Mouse (Mus musculus): ENCODE data around the gene Ubn1. TPM values are rescaled to one million over a fixed set of nuclear protein-coding genes. Genes with fewer than 3 reads are reported as not detected.

The Ubn1 gene
- polyA plus RNA-seq, 2 experiments = 25.7 to 37.9 TPM

DNA sequence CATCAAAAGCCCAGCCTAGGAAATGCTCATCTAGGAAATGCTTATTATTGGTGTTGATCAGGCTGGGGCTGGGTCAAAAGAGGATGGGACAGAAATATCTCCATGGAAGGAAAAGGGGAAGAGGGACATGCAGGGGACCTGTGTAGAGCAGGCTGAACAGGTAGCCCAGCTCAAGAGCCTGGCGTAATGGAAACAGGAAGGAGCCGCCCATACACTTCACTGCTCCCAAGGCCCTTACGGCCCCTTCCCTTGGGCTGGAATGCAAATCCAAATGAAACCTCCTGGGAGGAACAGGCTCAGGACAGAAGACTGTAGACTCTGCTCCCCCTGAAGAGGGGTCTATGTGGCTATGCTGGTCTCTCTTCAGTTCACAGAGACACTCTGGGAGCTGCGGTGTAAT lies 35.3 kb upstream of the Ubn1 start:
- Histone ChIP-seq H3K4me1 (ENCODE audit: control insufficient read depth, insufficient read depth, low read length) (peaks cover 6% of the 10 kb centered on the region; the same call in 1 of the 2 replicates), H3K27me3 (ENCODE audit: control insufficient read depth, insufficient read depth, low read length) (no peaks in the 10 kb centered on the region), H3K27ac (replicated peaks; ENCODE audit: low read depth, low read length) (no peak overlapping the region), H3K4me2 (replicated peaks; ENCODE audit: low read depth, low read length, severe bottlenecking) (no peak overlapping the region), H3K9ac (ENCODE audit: low read depth, low read length, severe bottlenecking) (no peak overlapping the region), H3K9me3 (ENCODE audit: control insufficient read depth, low read length) (no peaks in the 10 kb centered on the region), H3K4me3 (replicated peaks; ENCODE audit: low read length) (no peak overlapping the region), H3K36me3 (ENCODE audit: control insufficient read depth, insufficient read depth, low read length) (peaks cover 58% of the 10 kb centered on the region)
- WGBS = 93% methylated on average over 3 of the region's 4 CpGs
- no peak for TF ChIP-seq POLR2A (IDR thresholded peaks at IDR 0.05; ENCODE audit: borderline replicate concordance, extremely low read depth, insufficient read depth, insufficient read length)
- ATAC-seq (ENCODE audit: low FRiP score, low read depth) (no peak), DNase-seq (ENCODE audit: low spot score) (no peak)

GRCm38 (mm10) chr16:5024021-5024420 lies 25.8 kb upstream of the Ubn1 start:
- Histone ChIP-seq H3K27ac (replicated peaks; ENCODE audit: low read depth, low read length) (no peak overlapping the region), H3K4me2 (replicated peaks; ENCODE audit: low read depth, low read length, severe bottlenecking) (no peak overlapping the region), H3K4me1 (ENCODE audit: control insufficient read depth, insufficient read depth, low read length) (no peaks in the 10 kb centered on the region), H3K9ac (ENCODE audit: low read depth, low read length, severe bottlenecking) (no peak overlapping the region), H3K9me3 (ENCODE audit: control insufficient read depth, low read length) (no peaks in the 10 kb centered on the region), H3K4me3 (replicated peaks; ENCODE audit: low read length) (no peak overlapping the region), H3K27me3 (ENCODE audit: control insufficient read depth, insufficient read depth, low read length) (no peaks in the 10 kb centered on the region), H3K36me3 (ENCODE audit: control insufficient read depth, insufficient read depth, low read length) (peaks cover 96% of the 10 kb centered on the region)
- DNase-seq (ENCODE audit: low spot score) (no peak), ATAC-seq (ENCODE audit: low FRiP score, low read depth) (no peak)
- WGBS = 96% methylated on average over 3 of the region's 3 CpGs
- TF ChIP-seq POLR2A (IDR thresholded peaks at IDR 0.05; ENCODE audit: borderline replicate concordance, extremely low read depth, insufficient read depth, insufficient read length) = no peak

DNA sequence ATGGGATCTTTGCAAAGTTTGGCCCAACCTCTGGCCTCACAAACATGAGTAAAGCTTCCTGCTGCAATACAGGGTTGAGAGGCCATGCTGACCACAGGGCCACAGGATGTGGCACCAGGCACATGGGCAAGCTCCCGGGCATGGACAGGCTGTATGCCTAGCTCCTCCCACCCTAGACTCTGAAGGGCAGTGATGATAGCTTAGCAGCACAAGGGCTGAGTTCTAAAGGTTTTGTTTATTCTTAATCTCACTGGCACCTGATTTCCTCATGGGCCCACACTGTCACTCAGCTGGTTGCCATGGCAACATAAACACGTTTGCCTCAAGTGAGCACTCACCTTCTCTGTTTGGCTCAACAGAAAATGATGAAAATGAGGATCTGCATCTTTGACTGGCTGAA lies 20.0 kb upstream of the Ubn1 start:
- Histone ChIP-seq H3K9ac (ENCODE audit: low read depth, low read length, severe bottlenecking) (no peak overlapping the region), H3K9me3 (ENCODE audit: control insufficient read depth, low read length) (no peaks in the 10 kb centered on the region), H3K27me3 (ENCODE audit: control insufficient read depth, insufficient read depth, low read length) (no peaks in the 10 kb centered on the region), H3K4me3 (replicated peaks; ENCODE audit: low read length) (no peak overlapping the region), H3K4me1 (ENCODE audit: control insufficient read depth, insufficient read depth, low read length) (no peaks in the 10 kb centered on the region), H3K36me3 (ENCODE audit: control insufficient read depth, insufficient read depth, low read length) (peaks cover 96% of the 10 kb centered on the region), H3K27ac (replicated peaks; ENCODE audit: low read depth, low read length) (no peak overlapping the region), H3K4me2 (replicated peaks; ENCODE audit: low read depth, low read length, severe bottlenecking) (no peak overlapping the region)
- 75% methylated on average over 2 of the region's 2 CpGs for WGBS
- ATAC-seq (ENCODE audit: low FRiP score, low read depth) (no peak), DNase-seq (ENCODE audit: low spot score) (no peak)
- no peak for TF ChIP-seq POLR2A (IDR thresholded peaks at IDR 0.05; ENCODE audit: borderline replicate concordance, extremely low read depth, insufficient read depth, insufficient read length)

GRCm38 (mm10) chr16:5035591-5035990 lies 14.3 kb upstream of the Ubn1 start:
- Histone ChIP-seq H3K4me2 (replicated peaks; ENCODE audit: low read depth, low read length, severe bottlenecking) (no peak overlapping the region), H3K4me1 (ENCODE audit: control insufficient read depth, insufficient read depth, low read length) (no peaks in the 10 kb centered on the region), H3K4me3 (replicated peaks; ENCODE audit: low read length) (no peak overlapping the region), H3K27ac (replicated peaks; ENCODE audit: low read depth, low read length) (no peak overlapping the region), H3K36me3 (ENCODE audit: control insufficient read depth, insufficient read depth, low read length) (peaks cover 98% of the 10 kb centered on the region), H3K27me3 (ENCODE audit: control insufficient read depth, insufficient read depth, low read length) (no peaks in the 10 kb centered on the region), H3K9ac (ENCODE audit: low read depth, low read length, severe bottlenecking) (no peak overlapping the region), H3K9me3 (ENCODE audit: control insufficient read depth, low read length) (no peaks in the 10 kb centered on the region)
- no peak for DNase-seq (ENCODE audit: low spot score)
- ATAC-seq (ENCODE audit: low FRiP score, low read depth) = no peak
- no peak for TF ChIP-seq POLR2A (IDR thresholded peaks at IDR 0.05; ENCODE audit: borderline replicate concordance, extremely low read depth, insufficient read depth, insufficient read length)
- 99% methylated on average over 3 of the region's 3 CpGs for WGBS

DNA sequence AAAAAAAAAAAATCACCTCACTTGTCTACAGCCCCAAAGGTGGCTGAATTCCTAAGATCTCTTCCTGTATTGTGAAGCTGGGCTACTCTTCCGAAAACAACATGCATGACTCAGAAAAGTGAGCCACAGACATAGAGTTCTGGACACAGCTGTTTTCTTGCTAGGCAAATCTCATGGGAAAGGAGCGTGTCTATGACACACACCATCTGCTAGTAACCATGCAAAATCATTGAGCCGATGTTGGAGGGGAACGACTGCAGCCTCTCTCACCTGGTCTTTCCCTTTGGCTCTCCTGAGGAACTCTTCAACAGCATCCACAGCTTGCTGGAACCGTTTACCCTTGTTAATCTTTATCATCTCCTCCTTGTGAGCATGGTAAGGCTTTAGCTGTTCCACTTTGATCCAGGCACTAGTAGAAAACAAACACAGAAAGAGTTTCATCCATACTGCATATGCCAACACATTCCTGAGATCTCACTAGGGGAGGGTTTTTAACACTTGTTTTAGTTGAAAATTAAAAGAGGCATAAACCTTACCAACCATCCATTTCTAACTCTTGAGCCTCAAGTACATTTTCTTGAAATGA lies 13.1 kb upstream of the Ubn1 start:
- no peak overlapping the region for H3K4me2 ChIP-seq (replicated peaks; ENCODE audit: low read depth, low read length, severe bottlenecking)
- no peak overlapping the region for H3K9ac ChIP-seq (ENCODE audit: low read depth, low read length, severe bottlenecking)
- H3K4me1 ChIP-seq (ENCODE audit: control insufficient read depth, insufficient read depth, low read length) = no peaks in the 10 kb centered on the region
- H3K36me3 ChIP-seq (ENCODE audit: control insufficient read depth, insufficient read depth, low read length) = peaks cover 98% of the 10 kb centered on the region
- no peak overlapping the region for H3K27ac ChIP-seq (replicated peaks; ENCODE audit: low read depth, low read length)
- 86% methylated on average over 5 of the region's 5 CpGs for WGBS
- ATAC-seq (ENCODE audit: low FRiP score, low read depth) = no peak
- no peaks in the 10 kb centered on the region for H3K27me3 ChIP-seq (ENCODE audit: control insufficient read depth, insufficient read depth, low read length)
- H3K9me3 ChIP-seq (ENCODE audit: control insufficient read depth, low read length) = no peaks in the 10 kb centered on the region
- DNase-seq (ENCODE audit: low spot score) = no peak
- TF ChIP-seq POLR2A (IDR thresholded peaks at IDR 0.05; ENCODE audit: borderline replicate concordance, extremely low read depth, insufficient read depth, insufficient read length) = no peak
- H3K4me3 ChIP-seq (replicated peaks; ENCODE audit: low read length) = no peak overlapping the region

DNA sequence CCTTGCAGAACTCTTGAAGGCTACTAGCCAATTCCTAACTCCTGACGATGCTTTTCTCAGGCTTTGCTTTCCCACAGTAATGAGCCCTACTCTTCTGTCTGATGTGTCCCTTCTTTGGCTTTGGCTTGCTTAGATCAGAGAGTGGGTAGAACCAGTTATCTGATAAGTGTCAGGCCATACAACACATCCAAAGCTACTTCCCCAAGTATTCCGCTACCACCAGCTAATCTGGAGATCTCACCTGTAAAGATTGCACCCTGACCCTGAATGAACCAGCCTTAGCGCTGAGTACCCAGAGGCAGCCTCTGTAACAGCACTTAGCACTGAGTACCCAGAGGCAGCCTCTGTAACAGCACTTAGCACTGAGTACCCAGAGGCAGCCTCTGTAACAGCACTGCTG lies 4.5 kb upstream of the Ubn1 start:
- 93% methylated on average over 3 of the region's 3 CpGs for WGBS
- DNase-seq (ENCODE audit: low spot score) (no peak), ATAC-seq (ENCODE audit: low FRiP score, low read depth) (no peak)
- H3K36me3 ChIP-seq (ENCODE audit: control insufficient read depth, insufficient read depth, low read length) = peaks cover 71% of the 10 kb centered on the region
- peaks cover 10% of the 10 kb centered on the region for H3K4me1 ChIP-seq (ENCODE audit: control insufficient read depth, insufficient read depth, low read length)
- H3K27me3 ChIP-seq (ENCODE audit: control insufficient read depth, insufficient read depth, low read length) = no peaks in the 10 kb centered on the region
- no peak for TF ChIP-seq POLR2A (IDR thresholded peaks at IDR 0.05; ENCODE audit: borderline replicate concordance, extremely low read depth, insufficient read depth, insufficient read length)
- no peak overlapping the region for H3K4me3 ChIP-seq (replicated peaks; ENCODE audit: low read length)
- H3K9me3 ChIP-seq (ENCODE audit: control insufficient read depth, low read length) = no peaks in the 10 kb centered on the region
- no peak overlapping the region for H3K4me2 ChIP-seq (replicated peaks; ENCODE audit: low read depth, low read length, severe bottlenecking)
- no peak overlapping the region for H3K27ac ChIP-seq (replicated peaks; ENCODE audit: low read depth, low read length)
- no peak overlapping the region for H3K9ac ChIP-seq (ENCODE audit: low read depth, low read length, severe bottlenecking)

All from limb, embryonic 14.5 days (tissue).